Mouse (Mus musculus) left cerebral cortex, postnatal 25 days (tissue): Measurements from ENCODE around the gene Gm37240. TPM values are rescaled to one million over a fixed set of nuclear protein-coding genes. Genes with fewer than 3 reads are reported as not detected.

Experiments
- DNase-seq, 2 experiments: peaks; one replicate each; pipeline ENCODE4 v3.0.0; 2022; ENCODE audit warnings: low spot score in 2 of 2, mixed read lengths in 1 of 2
- intact Hi-C: fragments of 180-260 bp; cut with DNase I; formaldehyde crosslinking; loops from one replicate; pipeline ENCODE4 v1.15.1; 2025
- total RNA-seq, 2 experiments: library from RNA; stranded (reverse); gene quantifications; 2 replicates each; pipeline ENCODE4 v1.2.3; 2021

The Gm37240 gene
- total RNA-seq, 2 experiments from 2014 or later = 0.69 to 2.2 TPM

- DNase-seq = no peak
- intact Hi-C loops = no loop called here
These were observed 1374.4 kb downstream of the Gm37240 start for GRCm38 (mm10) chr3:84512774-84513515.

GRCm38 (mm10) chr3:84505193-84505592, 1382.1 kb downstream of the Gm37240 start:
- intact Hi-C loops = no loop called here
- no peak for DNase-seq

- DNase-seq = no peak
- intact Hi-C loops = no loop called here
These were observed 1383.0 kb downstream of the Gm37240 start for GRCm38 (mm10) chr3:84504291-84504690.

- intact Hi-C loops = no loop called here
- no peak for DNase-seq
These were observed 1385.2 kb downstream of the Gm37240 start for GRCm38 (mm10) chr3:84502101-84502500.

GRCm38 (mm10) chr3:84500491-84500890, 1386.8 kb downstream of the Gm37240 start:
- intact Hi-C loops = no loop called here
- no peak for DNase-seq

GRCm38 (mm10) chr3:84497718-84498117, 1389.6 kb downstream of the Gm37240 start:
- DNase-seq = no peak
- intact Hi-C loops = no loop called here

- intact Hi-C loops = no loop called here
- DNase-seq = no peak
These were observed 1394.7 kb downstream of the Gm37240 start for GRCm38 (mm10) chr3:84492657-84493056.

GRCm38 (mm10) chr3:84492148-84492547, 1395.2 kb downstream of the Gm37240 start:
- intact Hi-C loops = no loop called here

GRCm38 (mm10) chr3:84488716-84489115, 1398.6 kb downstream of the Gm37240 start:
- intact Hi-C loops = no loop called here
- peak; percentile 8 to 50 for DNase-seq

More at GRCm38 (mm10) chr3:84492148-84492547, 1395.2 kb downstream of the Gm37240 start:
- DNase-seq = no peak

- no peak for DNase-seq
- intact Hi-C loops = loop anchor here (5.0 kb wide), 2 partner anchors 48 to 133 kb away; no protein-coding TSS in a partner anchor
These were observed 1402.4 kb downstream of the Gm37240 start for GRCm38 (mm10) chr3:84484891-84485290.

GRCm38 (mm10) chr3:84484333-84484732, 1403.0 kb downstream of the Gm37240 start:
- intact Hi-C loops = loop anchor here (5.0 kb wide), 2 partner anchors 47 to 132 kb away; no protein-coding TSS in a partner anchor
- no peak for DNase-seq

GRCm38 (mm10) chr3:84482121-84482520, 1405.2 kb downstream of the Gm37240 start:
- no peak for DNase-seq
- intact Hi-C loops = loop anchor here (5.0 kb wide), 2 partner anchors 45 to 130 kb away; no protein-coding TSS in a partner anchor

- peak in 1 of 2 experiments; percentile 32 for DNase-seq
- intact Hi-C loops = loop anchor here (5.0 kb wide), 2 partner anchors 44 to 129 kb away; no protein-coding TSS in a partner anchor
These were observed 1406.2 kb downstream of the Gm37240 start for GRCm38 (mm10) chr3:84481104-84481503.

- peak; percentile 27 to 40 for DNase-seq
- intact Hi-C loops = loop anchor here (5.0 kb wide), 2 partner anchors 43 to 128 kb away; no protein-coding TSS in a partner anchor
These were observed 1407.1 kb downstream of the Gm37240 start, which contains the start of gene Fhdc1 for GRCm38 (mm10) chr3:84480006-84480897. TSS of gene Fhdc1 (minus strand) at chr3:84480429.

GRCm38 (mm10) chr3:84479293-84480005, 1407.9 kb downstream of the Gm37240 start:
- intact Hi-C loops = loop anchor here (5.0 kb wide), 2 partner anchors 42 to 127 kb away; no protein-coding TSS in a partner anchor
- peak; percentile 32 to 41 for DNase-seq

- DNase-seq = no peak
- intact Hi-C loops = no loop called here
These were observed 1408.4 kb downstream of the Gm37240 start for GRCm38 (mm10) chr3:84478896-84479292.

- intact Hi-C loops = no loop called here
- DNase-seq = no peak
These were observed 1409.1 kb downstream of the Gm37240 start for GRCm38 (mm10) chr3:84478195-84478594.

- DNase-seq = no peak
- intact Hi-C loops = no loop called here
These were observed 1409.8 kb downstream of the Gm37240 start for GRCm38 (mm10) chr3:84477498-84477897.

GRCm38 (mm10) chr3:84474981-84475775, 1412.1 kb downstream of the Gm37240 start:
- no peak for DNase-seq
- intact Hi-C loops = no loop called here
